Mouse (Mus musculus): Measurements from ENCODE around the gene Epb41l2.

GRCm38 (mm10) chr10:25513821-25514220 is 154.2 kb downstream of the Epb41l2 start:
- TF ChIP-seq CTCF (IDR thresholded peaks at IDR 0.05; ENCODE audit: low read depth, low read length) (no peak), POLR2A (IDR thresholded peaks at IDR 0.05; ENCODE audit: insufficient read depth, low read length) (no peak)

Measured in ES-Bruce4 (cell line).